8 mouse cellular contexts compared by ENCODE assay signal in the genomic region with DNA sequence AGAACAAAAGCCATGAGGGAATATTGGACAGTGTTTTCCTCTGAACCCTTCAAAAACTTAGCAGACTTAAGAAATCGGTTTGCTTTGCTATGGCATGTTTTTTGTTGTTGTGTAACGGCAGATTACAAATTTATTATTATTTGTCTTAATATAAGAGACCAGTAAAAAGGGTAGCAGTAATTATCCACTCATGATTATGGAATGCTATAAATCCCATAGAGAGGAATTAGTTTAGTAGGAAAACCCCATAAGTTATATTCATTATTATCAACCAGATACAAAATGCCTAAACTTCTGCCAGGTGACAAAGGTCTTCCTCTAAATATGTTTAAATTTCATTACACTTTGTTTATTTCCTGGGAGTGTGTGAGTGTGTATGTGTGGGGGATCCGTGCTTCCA. TPM values are rescaled to one million over a fixed set of nuclear protein-coding genes. Genes with fewer than 3 reads are reported as not detected.
DNase-seq lines count a peak whose midpoint lies in the region; ATAC-seq and TF ChIP-seq lines count a peak whose summit lies in the region.

No protein-coding gene starts in this region.

- ATAC-seq in embryonic facial prominence, embryonic 11.5 days (replicated peaks; ENCODE audit: insufficient number of reproducible peaks, low FRiP score, low TSS enrichment, low read depth): no peak
- ATAC-seq in intestine, embryonic 14.5 days (replicated peaks; ENCODE audit: low FRiP score, low TSS enrichment, low read depth): no peak
- no peak for ATAC-seq in neural tube, embryonic 12.5 days (ENCODE audit: low FRiP score, low read depth)

- H3K4me2 ChIP-seq in embryonic facial prominence, embryonic 11.5 days (ENCODE audit: low read depth, low read length): peak overlapping the region; percentile 56
- H3K4me2 ChIP-seq in intestine, embryonic 14.5 days (ENCODE audit: low read length): peak overlapping the region; percentile 73
- H3K4me2 ChIP-seq in neural tube, embryonic 12.5 days (replicated peaks): peak overlapping the region; percentile 65

- peak overlapping the region; percentile 83 for H3K4me3 ChIP-seq in left cerebral cortex, adult 2 months
- H3K4me3 ChIP-seq in embryonic facial prominence, embryonic 11.5 days (ENCODE audit: low read depth, low read length): peak overlapping the region; percentile 93
- peak overlapping the region; percentile 93 for H3K4me3 ChIP-seq in intestine, embryonic 14.5 days (ENCODE audit: low read depth, low read length)
- peak overlapping the region; percentile 89 for H3K4me3 ChIP-seq in neural tube, embryonic 12.5 days

- intact Hi-C loops in left cerebral cortex, adult 2 months (cut with DNase I): loop anchor here (2.0 to 5.0 kb wide), 4 partner anchors 59 to 159 kb away; no protein-coding TSS in a partner anchor

- no peaks in the 10 kb centered on the region for H3K36me3 ChIP-seq in embryonic facial prominence, embryonic 11.5 days (replicated peaks; ENCODE audit: control insufficient read depth, insufficient read depth, low read depth, low read length)
- H3K36me3 ChIP-seq in intestine, embryonic 14.5 days (ENCODE audit: control insufficient read depth, insufficient read depth, low read length): peaks cover 3% of the 10 kb centered on the region; the same call in 1 of the 2 replicates
- H3K36me3 ChIP-seq in neural tube, embryonic 12.5 days: 0 out of 2 replicates have a peak, but pooled peaks cover 3% of the 10 kb centered on the region

- TF ChIP-seq CTCF in left cerebral cortex, adult 2 months (IDR thresholded peaks at IDR 0.05): no peak

- H3K9me3 ChIP-seq in embryonic facial prominence, embryonic 11.5 days (replicated peaks; ENCODE audit: control insufficient read depth, low read length): no peaks in the 10 kb centered on the region
- no peaks in the 10 kb centered on the region for H3K9me3 ChIP-seq in intestine, embryonic 14.5 days (ENCODE audit: control insufficient read depth, low read length)
- no peaks in the 10 kb centered on the region for H3K9me3 ChIP-seq in neural tube, embryonic 12.5 days

- no peaks in the 10 kb centered on the region for H3K4me1 ChIP-seq in embryonic facial prominence, embryonic 11.5 days (ENCODE audit: control insufficient read depth, insufficient read depth, low read length)
- H3K4me1 ChIP-seq in intestine, embryonic 14.5 days (replicated peaks; ENCODE audit: control insufficient read depth, insufficient read depth, low read length): peaks cover 41% of the 10 kb centered on the region
- H3K4me1 ChIP-seq in neural tube, embryonic 12.5 days: peaks cover 23% of the 10 kb centered on the region

- no peak for DNase-seq in left cerebral cortex, adult 2 months (ENCODE audit: extremely low spot score in 1 of 2, low spot score in 2 of 2)
- DNase-seq in left cerebral cortex, adult 11 months (ENCODE audit: low spot score): no peak
- DNase-seq in embryonic facial prominence, embryonic 11.5 days (ENCODE audit: low spot score): no peak
- DNase-seq in intestine, embryonic 14.5 days (ENCODE audit: low spot score): no peak
- no peak for DNase-seq in frontal cortex, postnatal 10 days (ENCODE audit: low spot score in 2 of 2)
- no peak for DNase-seq in left cerebral cortex, adult 9 months (ENCODE audit: low spot score in 2 of 2)
- DNase-seq in embryo, embryonic 9.5 days (ENCODE audit: extremely low spot score): no peak

- no peaks in the 10 kb centered on the region for H3K27me3 ChIP-seq in embryonic facial prominence, embryonic 11.5 days (ENCODE audit: control insufficient read depth, insufficient read depth, low read length)
- no peaks in the 10 kb centered on the region for H3K27me3 ChIP-seq in intestine, embryonic 14.5 days (replicated peaks; ENCODE audit: control insufficient read depth, insufficient read depth, low read length)
- no peaks in the 10 kb centered on the region for H3K27me3 ChIP-seq in neural tube, embryonic 12.5 days (replicated peaks)

- peak overlapping the region; percentile 89 for H3K9ac ChIP-seq in embryonic facial prominence, embryonic 11.5 days (replicated peaks; ENCODE audit: low read length)
- peak overlapping the region; percentile 96 for H3K9ac ChIP-seq in intestine, embryonic 14.5 days (ENCODE audit: low read length)
- peak overlapping the region; percentile 97 for H3K9ac ChIP-seq in neural tube, embryonic 12.5 days

- peak overlapping the region; percentile 96 for H3K27ac ChIP-seq in left cerebral cortex, adult 2 months
- H3K27ac ChIP-seq in embryonic facial prominence, embryonic 11.5 days (replicated peaks; ENCODE audit: low read depth, low read length): no peak overlapping the region; the same call in 1 of the 2 replicates
- peak overlapping the region; percentile 93 for H3K27ac ChIP-seq in intestine, embryonic 14.5 days (ENCODE audit: low read depth)
- no peak overlapping the region for H3K27ac ChIP-seq in neural tube, embryonic 12.5 days

- WGBS in embryonic facial prominence, embryonic 11.5 days: 49% methylated on average over 3 of the region's 3 CpGs
- 38% methylated on average over 3 of the region's 3 CpGs for WGBS in intestine, embryonic 14.5 days
- WGBS in neural tube, embryonic 12.5 days: 47% methylated on average over 3 of the region's 3 CpGs

RNA-seq across cellular contexts. Expression of a gene that starts 0.7 kb away (rescaled TPM):
- 100 to 1,000 TPM; 230 to 233 TPM for total RNA-seq in left cerebral cortex, adult 2 months (2021)
- polyA plus RNA-seq in embryonic facial prominence, embryonic 11.5 days (2014; fragmentation: Nextera tagmentation; extraction: Ambion mirVana): 13.3 and 18.9 TPM in 2 replicates
- polyA plus RNA-seq in intestine, embryonic 14.5 days (2014; fragmentation: Nextera tagmentation; extraction: Ambion mirVana): 6.9 and 8.6 TPM in 2 replicates
- polyA plus RNA-seq in neural tube, embryonic 12.5 days (2016; fragmentation: Nextera tagmentation; extraction: Ambion mirVana): 73.4 and 80.7 TPM in 2 replicates

RNA-seq across cellular contexts. Expression of a gene that starts 1.3 kb away (rescaled TPM):
- 10 to 100 TPM; 39.8 to 40.9 TPM for total RNA-seq in left cerebral cortex, adult 2 months (2021)
- 46.8 and 47.3 TPM in 2 replicates for polyA plus RNA-seq in embryonic facial prominence, embryonic 11.5 days (2014; fragmentation: Nextera tagmentation; extraction: Ambion mirVana)
- 32.0 and 34.8 TPM in 2 replicates for polyA plus RNA-seq in intestine, embryonic 14.5 days (2014; fragmentation: Nextera tagmentation; extraction: Ambion mirVana)
- 41.4 and 44.6 TPM in 2 replicates for polyA plus RNA-seq in neural tube, embryonic 12.5 days (2016; fragmentation: Nextera tagmentation; extraction: Ambion mirVana)

Comparison
In these comparisons a context has a peak if more than half of its experiments do, and no peak if none do; other contexts are left out.
1. H3K27ac ChIP-seq: peak in left cerebral cortex, adult 2 months (single experiment) and intestine, embryonic 14.5 days (single experiment); none in embryonic facial prominence, embryonic 11.5 days (single experiment) and neural tube, embryonic 12.5 days (single experiment).
2. Peak in every context shown above with its lines, with median percentiles within 50 percentile points of each other: H3K4me3 ChIP-seq, H3K4me2 ChIP-seq and H3K9ac ChIP-seq.